In the genomic region with DNA sequence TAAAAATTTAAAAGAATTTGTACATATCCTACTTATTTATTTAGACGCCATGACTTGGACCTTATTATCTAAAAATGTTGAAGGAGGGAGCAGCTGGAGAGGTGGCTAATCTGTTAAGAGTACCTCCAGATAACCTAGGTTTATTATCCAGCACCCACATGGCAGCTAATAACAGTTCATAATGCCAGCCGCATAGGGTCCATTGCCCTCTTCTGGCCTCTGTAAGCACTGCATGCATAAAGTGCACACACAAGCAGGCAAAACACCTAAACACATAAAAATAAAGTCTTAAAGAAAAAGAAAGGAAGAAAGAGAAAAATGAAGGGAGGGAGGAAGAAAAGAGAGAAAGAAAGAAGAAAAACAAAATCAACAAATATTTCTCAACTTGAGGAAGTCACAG, we compare ENCODE assay signal across 21 mouse cellular contexts. TPM values are rescaled to one million over a fixed set of nuclear protein-coding genes. Genes with fewer than 3 reads are reported as not detected.
A peak's percentile ranks its signal among the peaks of the same experiment; 100 is the strongest.
DNase-seq lines count a peak whose midpoint lies in the region; ATAC-seq and TF ChIP-seq lines count a peak whose summit lies in the region.
"Had no signal": no experiment of that assay in that cellular context is flagged by ENCODE, and none has a peak within 500 bp of the region (broad histone marks: within the 10 kb centered on the region; RNA-seq: fewer than 3 reads in every experiment).

No protein-coding gene starts in this region.

- H3K4me2 ChIP-seq in intestine, postnatal 0 days (replicated peaks; ENCODE audit: low read depth) = no peak overlapping the region
- no peak overlapping the region for H3K4me2 ChIP-seq in intestine, embryonic 15.5 days (replicated peaks)
- H3K4me2 ChIP-seq in stomach, postnatal 0 days (replicated peaks; ENCODE audit: low read depth) = no peak overlapping the region
- H3K4me2 ChIP-seq: limb, embryonic 12.5 days; lung, embryonic 15.5 days; stomach, embryonic 15.5 days had no signal

- WGBS in intestine, postnatal 0 days = 95% methylated on average over 2 of the region's 2 CpGs
- WGBS in intestine, embryonic 15.5 days = 93% methylated on average over 2 of the region's 2 CpGs
- WGBS in stomach, postnatal 0 days = 88% methylated on average over 2 of the region's 2 CpGs

- no peak for TF ChIP-seq EP300 in stomach, postnatal 0 days (optimal IDR thresholded peaks at IDR 0.05)

- H3K27ac ChIP-seq in intestine, postnatal 0 days (ENCODE audit: low read depth, low read length) = no peak overlapping the region
- no peak overlapping the region for H3K27ac ChIP-seq in intestine, embryonic 15.5 days
- H3K27ac ChIP-seq in stomach, postnatal 0 days (replicated peaks) = no peak overlapping the region
- H3K27ac ChIP-seq: limb, embryonic 12.5 days; lung, embryonic 15.5 days; midbrain, embryonic 10.5 days; stomach, embryonic 15.5 days had no signal

- CTCF ChIA-PET in Patski (lab: Charles Lee) = interaction anchor here (1.3 kb wide), 1 partner anchor 147 kb away, joined by 3 read pairs; no protein-coding TSS in a partner anchor

- no peak overlapping the region for H3K4me3 ChIP-seq in intestine, postnatal 0 days (ENCODE audit: low read depth, low read length)
- H3K4me3 ChIP-seq in intestine, embryonic 15.5 days (replicated peaks) = no peak overlapping the region
- H3K4me3 ChIP-seq in stomach, postnatal 0 days (ENCODE audit: low read depth, low read length) = no peak overlapping the region
- H3K4me3 ChIP-seq: erythroblast, embryonic 14.5 days; limb, embryonic 12.5 days; lung, embryonic 15.5 days; midbrain, embryonic 10.5 days; stomach, embryonic 15.5 days had no signal

- in situ Hi-C loops in Patski (cut with MboI; ENCODE audit: low pct_unique_long_range_greater_than_20kb) = no loop called here

- peak; percentile 29 for DNase-seq in retina, postnatal 1 day
- no peak for DNase-seq in retina, embryonic 14.5 days (ENCODE audit: low spot score)
- no peak for DNase-seq in Patski (ENCODE audit: low read depth, low spot score)
- no peak for DNase-seq in stomach, postnatal 0 days (ENCODE audit: low spot score)
- DNase-seq in cerebellum, adult 11 months = no peak
- DNase-seq: adrenal gland, postnatal 14 days; heart, adult 18-20 months; kidney, postnatal 36 days; layer of hippocampus, postnatal 36 days; right cerebral cortex, postnatal 4 days; thymus, postnatal 36 days had no signal

- ATAC-seq in intestine, postnatal 0 days = no peak
- ATAC-seq in intestine, embryonic 15.5 days = no peak
- no peak for ATAC-seq in Patski
- ATAC-seq in stomach, postnatal 0 days (ENCODE audit: low FRiP score, low TSS enrichment) = no peak
- no peak for ATAC-seq in monocyte, adult 5-6 weeks (replicated peaks; ENCODE audit: insufficient number of reproducible peaks, low FRiP score, low TSS enrichment, poor library complexity, severe bottlenecking)

- H3K27me3 ChIP-seq in intestine, postnatal 0 days (replicated peaks; ENCODE audit: control insufficient read depth, insufficient read depth, low read length) = no peaks in the 10 kb centered on the region
- H3K27me3 ChIP-seq in intestine, embryonic 15.5 days (replicated peaks) = no peaks in the 10 kb centered on the region
- H3K27me3 ChIP-seq in Patski = peaks cover 5% of the 10 kb centered on the region
- H3K27me3 ChIP-seq in stomach, postnatal 0 days (ENCODE audit: control insufficient read depth, insufficient read depth, low read length) = no peaks in the 10 kb centered on the region
- H3K27me3 ChIP-seq: limb, embryonic 12.5 days; lung, embryonic 15.5 days; stomach, embryonic 15.5 days had no signal

- POLR2A ChIA-PET in Patski (lab: Charles Lee) = interaction anchor here (1.4 kb wide), 1 partner anchor 16 kb away, joined by 3 read pairs; no protein-coding TSS in a partner anchor

- H3K9ac ChIP-seq in intestine, postnatal 0 days (ENCODE audit: low read depth, low read length) = no peak overlapping the region
- H3K9ac ChIP-seq in intestine, embryonic 15.5 days = no peak overlapping the region
- H3K9ac ChIP-seq in stomach, postnatal 0 days (ENCODE audit: low read length) = no peak overlapping the region
- H3K9ac ChIP-seq: limb, embryonic 12.5 days; lung, embryonic 15.5 days; stomach, embryonic 15.5 days had no signal

- peak; percentile 55 for TF ChIP-seq CTCF in intestine, postnatal 0 days (IDR thresholded peaks at IDR 0.05; ENCODE audit: low read depth)
- peak; percentile 60 for TF ChIP-seq CTCF in Patski (IDR thresholded peaks at IDR 0.05)
- TF ChIP-seq CTCF in stomach, postnatal 0 days (IDR thresholded peaks at IDR 0.05; ENCODE audit: low read depth) = peak; percentile 57

- H3K4me1 ChIP-seq in intestine, postnatal 0 days (replicated peaks; ENCODE audit: control insufficient read depth, insufficient read depth, low read length) = no peaks in the 10 kb centered on the region
- 0 out of 2 replicates have a peak, but pooled peaks cover 9% of the 10 kb centered on the region for H3K4me1 ChIP-seq in intestine, embryonic 15.5 days (replicated peaks)
- H3K4me1 ChIP-seq in stomach, postnatal 0 days (replicated peaks; ENCODE audit: control insufficient read depth, insufficient read depth) = no peaks in the 10 kb centered on the region

- no peaks in the 10 kb centered on the region for H3K36me3 ChIP-seq in intestine, postnatal 0 days (ENCODE audit: control insufficient read depth, insufficient read depth)
- H3K36me3 ChIP-seq in intestine, embryonic 15.5 days = no peaks in the 10 kb centered on the region
- H3K36me3 ChIP-seq in stomach, postnatal 0 days (ENCODE audit: control insufficient read depth, insufficient read depth, low read length) = no peaks in the 10 kb centered on the region
- H3K36me3 ChIP-seq: limb, embryonic 12.5 days; lung, embryonic 15.5 days; midbrain, embryonic 10.5 days; stomach, embryonic 15.5 days had no signal

- no peaks in the 10 kb centered on the region for H3K9me3 ChIP-seq in intestine, postnatal 0 days (ENCODE audit: control insufficient read depth)
- no peaks in the 10 kb centered on the region for H3K9me3 ChIP-seq in intestine, embryonic 15.5 days
- H3K9me3 ChIP-seq in stomach, postnatal 0 days (ENCODE audit: control insufficient read depth, low read length) = no peaks in the 10 kb centered on the region
- H3K9me3 ChIP-seq: limb, embryonic 12.5 days; lung, embryonic 15.5 days; midbrain, embryonic 10.5 days; stomach, embryonic 15.5 days had no signal

RNA-seq across cellular contexts. Expression of a gene that starts 4.2 kb away (rescaled TPM):
- 74.5 and 77.9 TPM in 2 replicates for polyA plus RNA-seq in intestine, postnatal 0 days (2015; fragmentation: Nextera tagmentation; extraction: Ambion mirVana)
- 68.2 and 73.2 TPM in 2 replicates for polyA plus RNA-seq in intestine, embryonic 15.5 days (2015; fragmentation: Nextera tagmentation; extraction: Ambion mirVana)
- 24.7 TPM for polyA plus RNA-seq in Patski (2021)
- polyA plus RNA-seq in stomach, postnatal 0 days (2015; fragmentation: Nextera tagmentation; extraction: Ambion mirVana) = 66.6 and 71.4 TPM in 2 replicates
- 6.6 to 11.6 TPM (median 11.3 TPM) in 3 replicates for total RNA-seq in monocyte, adult 5-6 weeks (2017)

RNA-seq across cellular contexts. Expression of a gene that starts 45.6 kb away (rescaled TPM):
- 14.2 and 14.4 TPM in 2 replicates for polyA plus RNA-seq in intestine, postnatal 0 days (2015; fragmentation: Nextera tagmentation; extraction: Ambion mirVana)
- 27.7 and 28.5 TPM in 2 replicates for polyA plus RNA-seq in intestine, embryonic 15.5 days (2015; fragmentation: Nextera tagmentation; extraction: Ambion mirVana)
- polyA plus RNA-seq in Patski (2021) = 154 TPM
- 25.5 and 27.6 TPM in 2 replicates for polyA plus RNA-seq in stomach, postnatal 0 days (2015; fragmentation: Nextera tagmentation; extraction: Ambion mirVana)
- 34.7 to 46.4 TPM (median 44.7 TPM) in 3 replicates for total RNA-seq in monocyte, adult 5-6 weeks (2017)

RNA-seq across cellular contexts. Expression of a gene that starts 51.1 kb away (rescaled TPM):
- polyA plus RNA-seq in intestine, postnatal 0 days (2015; fragmentation: Nextera tagmentation; extraction: Ambion mirVana) = 15.0 and 17.1 TPM in 2 replicates
- 25.9 and 31.8 TPM in 2 replicates for polyA plus RNA-seq in intestine, embryonic 15.5 days (2015; fragmentation: Nextera tagmentation; extraction: Ambion mirVana)
- 39.9 TPM for polyA plus RNA-seq in Patski (2021)
- polyA plus RNA-seq in stomach, postnatal 0 days (2015; fragmentation: Nextera tagmentation; extraction: Ambion mirVana) = 17.0 and 17.3 TPM in 2 replicates
- 26.9 to 70.4 TPM (median 29.2 TPM) in 3 replicates for total RNA-seq in monocyte, adult 5-6 weeks (2017)

RNA-seq across cellular contexts. Expression of a gene that starts 51.5 kb away (rescaled TPM):
- not detected in 2 replicates for polyA plus RNA-seq in intestine, postnatal 0 days (2015; fragmentation: Nextera tagmentation; extraction: Ambion mirVana)
- 0.57 TPM in 1 of 2 replicates, not detected in the other for polyA plus RNA-seq in intestine, embryonic 15.5 days (2015; fragmentation: Nextera tagmentation; extraction: Ambion mirVana)
- polyA plus RNA-seq in Patski (2021) = not detected
- polyA plus RNA-seq in stomach, postnatal 0 days (2015; fragmentation: Nextera tagmentation; extraction: Ambion mirVana) = not detected in 2 replicates
- not detected in 3 replicates for total RNA-seq in monocyte, adult 5-6 weeks (2017)
- total RNA-seq: adrenal gland, postnatal 14 days; heart, postnatal 25 days had no signal
- polyA plus RNA-seq: intestine, embryonic 14.5 days; limb, embryonic 12.5 days; lung, embryonic 15.5 days; midbrain, embryonic 10.5 days; stomach, embryonic 15.5 days had no signal
